Mouse (Mus musculus): Measurements from ENCODE around the gene Gdf11. TPM values are rescaled to one million over a fixed set of nuclear protein-coding genes. Genes with fewer than 3 reads are reported as not detected.

The Gdf11 gene
- total RNA-seq, 2 experiments from 2014 or later = 3.1 to 4.0 TPM

DNA sequence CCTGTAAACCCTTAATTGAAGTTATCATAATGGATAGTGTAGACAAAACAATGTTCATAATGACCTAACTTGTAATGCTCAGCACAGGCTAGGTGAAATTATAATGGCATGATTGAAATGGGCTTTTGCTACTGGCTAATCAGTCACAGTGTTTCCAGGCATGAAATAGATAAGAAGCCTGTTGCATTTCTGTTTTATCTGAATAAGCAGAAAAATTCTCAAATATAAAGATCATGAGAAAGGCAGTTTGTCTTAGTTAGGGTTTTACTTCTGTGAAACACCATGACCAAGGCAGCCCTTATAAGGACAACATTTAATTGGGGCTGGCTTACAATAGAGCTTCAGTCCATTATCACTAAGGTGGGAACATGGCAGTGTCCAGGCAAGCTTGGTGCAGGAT lies 50.9 kb downstream of the Gdf11 start:
- intact Hi-C loops (cut with DNase I) = no loop called here
- no peak for DNase-seq

DNA sequence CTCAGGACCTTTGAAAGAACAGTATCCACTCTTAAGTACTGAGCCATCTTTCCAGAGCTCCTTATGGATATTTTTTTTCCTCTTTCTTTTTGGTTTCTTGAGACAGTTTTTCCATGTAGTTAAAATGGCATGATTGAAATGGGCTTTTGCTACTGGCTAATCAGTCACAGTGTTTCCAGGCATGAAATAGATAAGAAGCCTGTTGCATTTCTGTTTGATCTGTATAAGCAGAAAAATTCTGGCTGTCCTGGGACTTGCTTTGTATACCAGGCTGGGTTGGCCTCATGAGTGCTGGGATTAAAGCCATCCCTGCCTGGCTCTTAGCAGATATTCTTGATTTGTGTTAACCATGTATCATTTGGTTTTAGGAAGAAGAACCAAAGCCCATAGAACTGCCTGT lies 52.1 kb downstream of the Gdf11 start:
- intact Hi-C loops (cut with DNase I) = no loop called here

DNA sequence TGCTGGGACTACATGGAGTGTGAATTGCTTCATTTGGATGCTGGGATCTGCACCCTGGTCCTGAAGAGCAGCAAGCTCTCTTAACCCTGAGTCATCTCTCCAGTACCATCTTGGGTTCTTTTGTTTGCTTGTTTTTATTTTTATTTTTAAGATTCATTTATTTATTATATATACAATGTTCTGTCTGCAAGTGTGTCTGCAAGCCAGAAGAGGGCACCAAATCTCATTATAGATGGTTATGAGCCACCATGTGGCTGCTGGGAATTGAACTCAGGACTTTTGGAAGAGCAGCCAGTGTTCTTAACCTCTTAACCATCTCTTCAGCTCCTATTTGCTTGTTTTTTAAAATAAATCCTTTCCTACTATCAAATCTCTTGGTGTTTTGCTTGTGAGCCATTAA lies 54.1 kb downstream of the Gdf11 start:
- no peak for DNase-seq
- intact Hi-C loops (cut with DNase I) = no loop called here

More for the DNA sequence above, 52.1 kb downstream of the Gdf11 start:
- no peak for DNase-seq

Other genes with a start within 250 kb of the Gdf11 start
- 1 to 10 TPM; 1.8 to 2.0 TPM for gene Ikzf4, start 245.7 kb downstream of the Gdf11 start, total RNA-seq (2021)
- 10 to 100 TPM; 14.4 to 16.3 TPM for gene Suox, start 217.6 kb downstream of the Gdf11 start, total RNA-seq (2021)
- gene Rab5b, start 195.5 kb downstream of the Gdf11 start, total RNA-seq (2021) = 10 to 100 TPM; 74.3 to 78.1 TPM
- gene Pmel, start 187.5 kb downstream of the Gdf11 start, total RNA-seq (2021) = 1 to 10 TPM; 2.1 to 2.2 TPM
- 10 to 100 TPM; 30.6 to 36.4 TPM for gene Cdk2, start 186.7 kb downstream of the Gdf11 start, total RNA-seq (2021)
- gene Dgka, start 146.9 kb downstream of the Gdf11 start, total RNA-seq (2021) = 10 to 100 TPM; 10.3 to 11.9 TPM
- 10 to 100 TPM; 14.5 to 18.4 TPM for gene Pym1, start 143.8 kb downstream of the Gdf11 start, total RNA-seq (2021)
- 1 to 10 TPM; 3.4 to 5.4 TPM for gene Mmp19, start 100.8 kb downstream of the Gdf11 start, total RNA-seq (2021)
- gene Dnajc14, start 87.7 kb downstream of the Gdf11 start, total RNA-seq (2021) = 10 to 100 TPM; 49.1 to 52.0 TPM
- 10 to 100 TPM; 12.7 to 13.3 TPM for gene Tmem198b, start 87.3 kb downstream of the Gdf11 start, total RNA-seq (2021)
- 10 to 100 TPM; 47.2 to 52.6 TPM for gene Sarnp, start 74.4 kb downstream of the Gdf11 start, total RNA-seq (2021)
- 1 to 10 TPM; 6.5 to 9.8 TPM for gene Ormdl2, start 70.1 kb downstream of the Gdf11 start, total RNA-seq (2021)
- 100 to 1,000 TPM; 203 to 239 TPM for gene Cd63, start 9.3 kb upstream of the Gdf11 start, total RNA-seq (2021)
- gene Rdh5, start 31.2 kb upstream of the Gdf11 start, total RNA-seq (2021) = 1 to 10 TPM; 5.9 to 9.7 TPM
- gene Bloc1s1, start 32.3 kb upstream of the Gdf11 start, total RNA-seq (2021) = 100 to 1,000 TPM; 188 to 198 TPM
- gene Itga7, start 42.1 kb upstream of the Gdf11 start, total RNA-seq (2021) = 100 to 1,000 TPM; 125 to 136 TPM
- not detected for gene Mettl7b, start 69.3 kb upstream of the Gdf11 start, total RNA-seq (2021)
- not detected for gene Olfr9, start 97.7 kb upstream of the Gdf11 start, total RNA-seq (2021)
- gene Olfr763, start 119.1 kb upstream of the Gdf11 start, total RNA-seq (2021) = not detected
- gene Olfr764-ps1, start 148.2 kb upstream of the Gdf11 start, total RNA-seq (2021) = not detected
- not detected for gene Olfr765, start 158.3 kb upstream of the Gdf11 start, total RNA-seq (2021)
- gene Olfr766-ps1, start 177.3 kb upstream of the Gdf11 start, total RNA-seq (2021) = not detected
- not detected for gene Olfr767, start 191.2 kb upstream of the Gdf11 start, total RNA-seq (2021)
- not detected for gene Olfr768, start 207.7 kb upstream of the Gdf11 start, total RNA-seq (2021)
- gene Olfr769, start 226.1 kb upstream of the Gdf11 start, total RNA-seq (2021) = not detected
- not detected for gene Olfr770, start 247.3 kb upstream of the Gdf11 start, total RNA-seq (2021)

Data from heart, postnatal 10 days (tissue).